Mouse (Mus musculus): ENCODE data around the gene Rell1.
A peak's percentile ranks its signal among the peaks of the same experiment; 100 is the strongest.

DNA sequence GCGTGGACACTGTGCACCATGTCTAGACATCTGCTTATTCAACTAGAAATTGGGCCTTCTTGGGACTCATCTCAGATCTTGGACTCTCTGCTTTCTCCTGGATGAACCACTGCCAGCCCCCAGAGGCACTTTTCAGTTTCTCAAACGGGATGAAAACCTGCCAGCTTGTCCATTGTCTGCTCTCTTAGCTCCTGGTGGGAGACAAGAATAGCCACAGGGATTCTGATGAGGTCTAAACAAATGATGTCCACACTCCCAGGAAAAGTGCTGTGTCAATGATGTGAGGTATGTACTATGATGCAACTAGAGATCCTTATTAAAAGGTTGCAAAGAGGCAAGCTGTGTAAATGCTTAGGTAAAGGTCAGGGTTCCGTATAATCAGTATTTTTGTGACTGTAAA, 25.2 kb upstream of the Rell1 start:
- no peak for TF ChIP-seq CHD2 (IDR thresholded peaks at IDR 0.05; ENCODE audit: low read depth, low read length)
- TF ChIP-seq MAFK (IDR thresholded peaks at IDR 0.05; ENCODE audit: insufficient read depth, low read depth, low read length): peak; percentile 84
- no peak for TF ChIP-seq ZNF384 (IDR thresholded peaks at IDR 0.05; ENCODE audit: low read depth, low read length)
- no peak for TF ChIP-seq HCFC1 (IDR thresholded peaks at IDR 0.05; ENCODE audit: borderline replicate concordance, insufficient read depth, low read length)
